26 mouse cellular contexts compared by ENCODE assay signal in genomic region chr2:139725328-139725727, GRCm38 (mm10). TPM values are rescaled to one million over a fixed set of nuclear protein-coding genes. Genes with fewer than 3 reads are reported as not detected.
A peak's percentile ranks its signal among the peaks of the same experiment; 100 is the strongest.
DNase-seq lines count a peak whose midpoint lies in the region; ATAC-seq and TF ChIP-seq lines count a peak whose summit lies in the region.
"Had no signal": no experiment of that assay in that cellular context is flagged by ENCODE, and none has a peak within 500 bp of the region (broad histone marks: within the 10 kb centered on the region; RNA-seq: fewer than 3 reads in every experiment).

No protein-coding gene starts in this region.

- no peak overlapping the region for H3K27ac ChIP-seq in layer of hippocampus, adult 2 months
- H3K27ac ChIP-seq: forebrain, embryonic 10.5 days; hindbrain, embryonic 12.5 days; liver, embryonic 14.5 days; midbrain, embryonic 12.5 days had no signal

- ATAC-seq in Patski: no peak

- DNase-seq in layer of hippocampus, adult 2 months (ENCODE audit: low spot score in 2 of 2): no peak
- DNase-seq in layer of hippocampus, adult 9-11 months: no peak
- DNase-seq in thymus, postnatal 36 days: peak; percentile 3 to 6
- no peak for DNase-seq in thymus, adult 18-20 months
- DNase-seq in Patski (ENCODE audit: low read depth, low spot score): no peak
- no peak for DNase-seq in heart, postnatal 25 days (ENCODE audit: low spot score)
- DNase-seq in right cerebral cortex, adult 18-20 months: no peak
- DNase-seq: adrenal gland, postnatal 10 days; B cell, adult 2 months; cerebellum, adult 18-20 months; cerebellum, postnatal 14 days; gastrocnemius, postnatal 14 days; heart, adult 18-20 months; heart, postnatal 10 days; kidney, adult 18-20 months; kidney, postnatal 25 days; right cerebral cortex, postnatal 25 days; spleen, adult 18-20 months had no signal

- in situ Hi-C loops in Patski (cut with MboI; ENCODE audit: low pct_unique_long_range_greater_than_20kb): no loop called here

- intact Hi-C loops in heart, postnatal 25 days (cut with DNase I): no loop called here

- H3K4me3 ChIP-seq in layer of hippocampus, adult 2 months: no peak overlapping the region
- H3K4me3 ChIP-seq: forebrain, embryonic 10.5 days; heart, embryonic 12.5 days; hindbrain, embryonic 12.5 days; midbrain, embryonic 12.5 days had no signal

- TF ChIP-seq CTCF in layer of hippocampus, adult 2 months (conservative IDR thresholded peaks at IDR 0.05): peak; percentile 38
- TF ChIP-seq CTCF in Patski (IDR thresholded peaks at IDR 0.05): peak; percentile 28

- POLR2A ChIA-PET in Patski (lab: Charles Lee): no interaction called here

- H3K27me3 ChIP-seq in Patski: peaks cover 8% of the 10 kb centered on the region
- H3K27me3 ChIP-seq: heart, embryonic 12.5 days; hindbrain, embryonic 12.5 days; midbrain, embryonic 12.5 days had no signal

- CTCF ChIA-PET in Patski (lab: Charles Lee): interaction anchor here (0.7 kb wide), 1 partner anchor 10 kb away, joined by 3 read pairs; no protein-coding TSS in a partner anchor

RNA-seq across cellular contexts. Expression of gene Ism1, which starts 47.4 kb away (rescaled TPM):
- 1 to 10 TPM; 6.0 TPM for total RNA-seq in layer of hippocampus, adult 2 months (2021)
- polyA plus RNA-seq in Patski (2021): not detected
- under 1 TPM; 0.70 to 0.81 TPM for total RNA-seq in heart, postnatal 25 days (2021)
- total RNA-seq: megakaryocyte progenitor cell, adult 5-6 weeks; monocyte, adult 5-6 weeks had no signal
- polyA plus RNA-seq: G1E had no signal

Comparison
In these comparisons a context has a peak if more than half of its experiments do, and no peak if none do; other contexts are left out.
1. DNase-seq: peak in thymus, postnatal 36 days (2 of 2); none in layer of hippocampus, adult 2 months (0 of 2), layer of hippocampus, adult 9-11 months (single experiment), thymus, adult 18-20 months (0 of 2), Patski (single experiment), heart, postnatal 25 days (single experiment) and right cerebral cortex, adult 18-20 months (single experiment).